In the genomic region with DNA sequence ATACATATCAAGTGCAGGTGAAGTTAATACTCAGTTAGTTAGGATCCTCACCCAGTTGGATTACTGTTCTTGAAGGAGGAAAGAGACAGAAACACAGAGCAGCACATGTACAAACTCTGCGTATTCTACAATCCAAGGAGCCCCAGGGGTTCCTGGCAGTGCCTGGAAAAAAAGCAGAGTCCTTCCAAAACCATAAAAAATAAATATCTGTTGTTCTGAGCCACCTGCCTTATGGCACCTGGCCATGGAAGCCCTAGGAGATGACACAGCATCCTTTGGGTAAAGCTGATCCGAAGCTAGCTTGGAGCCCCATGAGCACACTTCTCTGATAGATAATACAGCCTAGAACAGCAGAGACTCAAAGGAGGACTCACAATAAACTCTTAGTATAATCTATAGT, we compare ENCODE assay signal across 16 mouse cellular contexts.
DNase-seq lines count a peak whose midpoint lies in the region.
"Had no signal": no experiment of that assay in that cellular context is flagged by ENCODE, and none has a peak within 500 bp of the region (broad histone marks: within the 10 kb centered on the region; RNA-seq: fewer than 3 reads in every experiment).

No protein-coding gene starts in this region.

- peak; percentile 29 for DNase-seq in heart, adult 11 months
- no peak for DNase-seq in heart, embryonic 10.5 days (ENCODE audit: low spot score)
- DNase-seq in cerebellum, adult 9-10 months = peak; percentile 59
- DNase-seq in cerebellum, postnatal 14 days = peak; percentile 55 to 71
- no peak for DNase-seq in urinary bladder, postnatal 36 days (ENCODE audit: low spot score in 2 of 2)
- no peak for DNase-seq in adipocyte (ENCODE audit: low spot score)
- DNase-seq: adrenal gland, adult 8-10 months; adrenal gland, postnatal 36 days; heart, adult 2 months; kidney, adult 18-20 months had no signal

- H3K9me3 ChIP-seq in heart, embryonic 10.5 days = no peaks in the 10 kb centered on the region
- H3K9me3 ChIP-seq: embryonic facial prominence, embryonic 12.5 days; forebrain, embryonic 15.5 days; intestine, embryonic 15.5 days had no signal

- no peaks in the 10 kb centered on the region for H3K36me3 ChIP-seq in heart, embryonic 10.5 days
- H3K36me3 ChIP-seq: embryonic facial prominence, embryonic 12.5 days; forebrain, embryonic 15.5 days; heart, embryonic 12.5 days; hindbrain, embryonic 10.5 days; intestine, embryonic 15.5 days had no signal

- H3K27me3 ChIP-seq in heart, embryonic 10.5 days (ENCODE audit: insufficient read depth, poor library complexity, severe bottlenecking) = no peaks in the 10 kb centered on the region
- H3K27me3 ChIP-seq: embryonic facial prominence, embryonic 12.5 days; forebrain, embryonic 15.5 days; heart, embryonic 12.5 days; intestine, embryonic 15.5 days had no signal

- 89% methylated on average over 2 of the region's 2 CpGs for WGBS in heart, embryonic 10.5 days

- no peak overlapping the region for H3K27ac ChIP-seq in heart, embryonic 10.5 days
- H3K27ac ChIP-seq: embryonic facial prominence, embryonic 12.5 days; forebrain, embryonic 15.5 days; heart, adult 2 months; hindbrain, embryonic 10.5 days; hindbrain, embryonic 14.5 days; intestine, embryonic 15.5 days had no signal

- peaks cover 5% of the 10 kb centered on the region for H3K4me1 ChIP-seq in heart, embryonic 10.5 days
- H3K4me1 ChIP-seq: heart, embryonic 12.5 days had no signal

- H3K4me3 ChIP-seq in heart, embryonic 10.5 days = no peak overlapping the region
- H3K4me3 ChIP-seq: embryonic facial prominence, embryonic 12.5 days; forebrain, embryonic 15.5 days; heart, adult 2 months; heart, embryonic 12.5 days; hindbrain, embryonic 10.5 days; intestine, embryonic 15.5 days had no signal

Comparison
In these comparisons a context has a peak if more than half of its experiments do, and no peak if none do; other contexts are left out.
1. DNase-seq: peak in heart, adult 11 months (single experiment), cerebellum, adult 9-10 months (single experiment) and cerebellum, postnatal 14 days (2 of 2); none in heart, embryonic 10.5 days (single experiment), urinary bladder, postnatal 36 days (0 of 2) and adipocyte (single experiment).